Mouse (Mus musculus) liver, adult 2 months (tissue): ENCODE data around the gene Fn1.

ENCODE experiments used
- CTCF ChIP-seq: fragments of 200-500 bp; IDR thresholded peaks from 2 replicates; pipeline ENCODE4 v1.5.1; 2011; ENCODE audit warnings: low read depth, low read length, control low read depth
- POLR2A ChIP-seq: fragments of 200-500 bp; IDR thresholded peaks from 2 replicates; pipeline ENCODE4 v1.6.1; 2011; ENCODE audit warnings: low read length, control low read depth; ENCODE audit not compliant: insufficient read depth; ENCODE audit errors: extremely low read depth

DNA sequence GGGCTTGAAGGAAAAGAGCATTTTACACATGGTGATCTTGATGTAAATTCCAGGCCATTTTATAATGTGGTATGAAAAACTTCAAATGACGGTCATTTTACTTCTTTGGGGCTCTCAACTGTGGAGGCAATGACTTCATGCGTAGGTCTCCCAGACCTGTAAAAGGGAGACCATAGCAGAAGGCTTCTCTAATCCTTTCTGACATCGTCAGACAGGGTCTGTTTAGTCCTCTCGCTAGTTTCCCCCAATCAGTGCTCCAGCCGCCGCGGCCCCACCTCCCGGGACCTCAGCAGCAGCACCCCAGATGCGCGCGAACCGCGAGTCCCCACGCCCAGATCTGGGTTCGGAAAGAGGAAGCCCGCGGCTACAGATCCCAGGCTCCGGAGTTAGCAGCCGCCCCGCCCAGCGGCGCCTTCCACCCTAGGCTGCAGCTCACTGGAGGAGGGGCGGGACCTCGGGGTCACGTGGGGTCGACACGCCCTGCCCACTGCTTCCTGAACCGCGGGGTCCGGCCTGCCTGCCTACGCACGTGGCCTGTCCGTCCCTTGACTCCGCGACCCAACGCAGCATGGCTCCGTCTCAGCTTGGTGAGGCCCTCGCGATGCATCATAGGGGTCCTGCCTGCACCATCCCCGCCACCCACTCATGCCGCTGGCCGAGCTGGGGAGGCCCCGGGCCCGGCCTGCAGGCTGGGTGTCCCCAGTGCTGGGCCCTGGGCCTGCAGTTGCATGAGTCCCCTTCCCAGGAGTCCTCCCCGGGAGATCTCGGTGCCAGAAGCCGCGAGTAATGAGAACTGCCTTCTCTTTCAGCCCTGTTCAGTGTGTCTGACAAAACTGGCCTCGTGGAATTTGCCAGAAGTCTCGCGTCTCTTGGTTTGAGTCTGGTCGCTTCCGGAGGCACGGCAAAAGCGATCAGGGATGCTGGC is 96.0 kb downstream of the Fn1 start, which contains the start of gene Atic:
- TF ChIP-seq CTCF, result no peak
- TF ChIP-seq POLR2A, result 0 out of 2 replicates have a peak, but pooled peaks have one; percentile 33
